Mouse (Mus musculus) cerebral cortex, adult 2 months (tissue): ENCODE measurements around the gene Sumf1.

Experiments
- WGBS: fragments of 180-500 bp; shearing (Covaris S2); methylation state at CpG from one replicate; pipeline ENCODE4 v1.1.7; 2018; 5-methylcytosine and 5-hydroxymethylcytosine counted together

The Sumf1 gene

DNA sequence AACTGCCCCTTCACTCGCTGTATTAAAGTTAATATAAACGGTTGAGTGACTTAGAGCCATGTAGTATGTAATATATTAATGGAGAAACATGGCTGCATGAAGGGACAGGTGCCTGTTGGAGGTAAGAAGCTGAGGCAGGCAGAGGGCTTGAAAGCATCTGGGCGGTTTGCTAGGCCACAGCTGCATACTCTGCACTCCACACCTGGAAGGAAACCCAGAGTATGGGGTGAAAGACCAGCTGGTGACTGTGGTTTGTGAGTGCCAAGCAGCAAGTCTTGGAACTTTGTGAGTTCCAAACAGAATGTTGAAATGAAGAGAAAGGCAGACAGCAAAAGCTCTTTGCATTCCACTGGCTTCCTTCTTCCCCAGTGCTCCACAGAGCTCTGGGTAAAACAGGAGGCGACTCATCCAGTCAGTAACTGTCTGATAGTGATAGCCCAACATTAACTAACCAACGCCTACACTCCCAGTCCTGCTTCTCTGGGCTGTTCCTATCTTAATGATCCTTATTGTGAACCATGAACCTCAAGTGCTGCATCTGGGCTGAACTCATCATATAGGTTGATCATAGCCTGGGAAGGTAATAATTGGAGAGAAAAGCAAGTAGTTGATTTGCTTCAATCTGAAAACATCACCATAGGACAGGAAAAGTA, 21.7 kb upstream of the Sumf1 start:
- WGBS: 91% methylated on average over 5 of the region's 5 CpGs

DNA sequence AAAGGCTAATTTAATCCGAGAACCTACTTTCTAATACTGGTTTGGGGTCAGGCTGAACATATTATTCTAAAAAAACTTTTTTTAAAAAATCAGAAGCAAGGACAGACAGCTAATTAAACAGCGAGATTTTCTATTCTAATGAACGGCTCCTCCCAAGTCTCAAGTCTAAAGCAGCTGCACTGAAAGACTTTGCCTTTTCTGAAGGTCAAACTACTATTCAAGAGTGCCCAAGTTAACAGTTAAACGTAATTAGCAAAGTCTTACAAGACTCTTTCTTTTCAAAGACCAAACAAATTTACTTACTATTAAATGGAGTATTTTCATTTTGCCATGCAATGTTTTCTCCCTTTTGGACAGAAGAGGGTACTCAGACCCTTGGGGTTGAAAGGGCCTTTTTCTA, 20.8 kb upstream of the Sumf1 start:
- WGBS: 79% methylated on average over 4 of the region's 4 CpGs

DNA sequence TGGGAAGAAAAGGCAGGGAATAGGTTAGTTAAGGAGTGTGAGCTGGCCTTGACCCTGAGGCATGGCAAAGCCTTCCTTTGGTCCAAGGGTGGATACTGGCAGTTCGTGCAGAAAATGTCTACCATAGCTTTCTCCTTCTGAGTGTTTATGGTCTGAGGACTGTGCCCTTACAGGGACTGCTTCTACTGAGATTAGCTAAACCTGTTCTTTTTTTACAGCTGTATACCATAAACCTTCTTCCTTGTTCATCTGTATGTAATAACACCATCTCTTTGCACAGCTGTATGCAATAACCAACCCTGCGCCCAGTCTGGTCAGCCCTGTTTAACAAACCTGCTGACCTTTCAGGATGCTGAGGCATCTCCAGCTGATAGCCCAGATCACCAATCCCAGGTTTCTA, 18.9 kb upstream of the Sumf1 start:
- WGBS: 100% methylated on average over 2 of the region's 2 CpGs

DNA sequence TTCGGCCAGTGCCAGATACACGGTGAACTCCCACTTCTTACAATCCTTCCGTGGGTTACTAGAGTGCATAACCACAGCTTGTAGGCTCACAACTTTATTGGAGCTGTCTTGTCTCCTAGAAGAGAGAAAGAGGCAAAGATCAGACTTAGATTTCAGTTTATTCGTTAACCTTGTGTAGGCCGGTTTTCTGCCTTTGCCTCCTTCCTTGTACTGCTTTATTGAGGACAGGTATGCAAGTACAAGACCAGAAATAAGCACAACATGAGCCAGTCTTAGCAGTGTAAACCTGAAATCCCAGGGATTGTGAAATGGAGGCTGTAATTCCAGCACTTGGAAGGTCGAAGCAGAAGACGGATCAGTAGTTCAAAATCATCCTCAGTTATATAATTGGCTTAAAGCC, 12.9 kb upstream of the Sumf1 start:
- WGBS: 93% methylated on average over 7 of the region's 7 CpGs

DNA sequence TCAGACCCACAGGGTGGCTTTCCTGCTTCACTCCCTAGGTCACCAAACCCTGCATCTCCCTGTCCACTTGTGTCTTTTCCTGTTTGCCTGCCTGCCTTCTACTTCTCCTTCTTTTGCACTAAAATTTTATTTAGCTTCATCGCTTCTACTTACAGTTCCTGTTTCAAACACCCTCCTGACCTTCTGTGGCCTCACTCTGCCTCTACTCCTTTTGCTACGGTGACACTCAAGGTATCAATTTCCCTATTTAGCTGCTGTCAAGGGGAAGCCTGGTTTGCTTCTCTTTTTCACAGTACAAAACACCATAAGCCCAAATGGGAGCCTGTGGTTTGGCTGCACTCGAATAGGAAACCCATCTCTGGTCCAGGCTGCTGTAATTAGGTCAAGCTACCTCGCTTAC, 11.7 kb upstream of the Sumf1 start:
- 74% methylated on average over 4 of the region's 4 CpGs for WGBS

DNA sequence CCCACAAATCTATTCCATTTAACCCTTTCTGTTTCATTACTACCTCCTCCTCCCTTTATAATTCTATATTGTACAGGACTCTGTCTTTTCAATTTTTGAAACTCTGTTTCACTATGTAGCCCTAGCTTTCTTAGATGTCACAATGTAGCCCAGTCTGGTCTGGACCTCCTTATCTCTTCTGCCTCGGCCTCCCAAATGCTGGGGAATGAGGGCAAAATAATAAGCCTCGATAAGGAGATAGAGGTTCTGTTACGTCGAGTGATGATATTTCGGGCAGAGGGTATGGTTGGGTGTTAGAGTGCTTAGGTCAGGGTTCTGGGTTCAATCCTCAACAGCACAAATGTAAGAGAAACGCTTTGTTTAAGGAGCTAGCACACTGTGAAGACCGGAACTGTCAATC, 11.3 kb upstream of the Sumf1 start:
- WGBS: 86% methylated on average over 7 of the region's 7 CpGs

DNA sequence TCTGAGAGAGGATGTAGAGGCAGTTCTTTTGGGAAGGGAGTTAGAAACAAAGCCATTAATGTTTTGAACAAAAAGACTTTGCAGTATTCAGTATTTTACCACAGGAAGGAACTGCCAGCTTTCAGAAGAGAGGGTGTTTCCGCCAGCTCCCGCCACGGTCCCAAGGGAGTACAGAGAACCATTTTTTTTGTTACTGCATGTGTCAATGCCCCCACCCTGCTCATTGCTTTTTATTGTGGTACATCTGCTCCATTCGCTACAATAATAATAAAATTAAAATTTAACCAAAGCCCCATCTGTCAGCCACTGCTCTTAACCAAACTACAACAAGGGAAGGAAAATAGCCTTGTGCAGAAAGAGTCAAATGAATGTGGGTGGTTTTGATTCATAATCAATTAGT, 7.2 kb upstream of the Sumf1 start:
- WGBS: 50% methylated on average over 4 of the region's 4 CpGs

DNA sequence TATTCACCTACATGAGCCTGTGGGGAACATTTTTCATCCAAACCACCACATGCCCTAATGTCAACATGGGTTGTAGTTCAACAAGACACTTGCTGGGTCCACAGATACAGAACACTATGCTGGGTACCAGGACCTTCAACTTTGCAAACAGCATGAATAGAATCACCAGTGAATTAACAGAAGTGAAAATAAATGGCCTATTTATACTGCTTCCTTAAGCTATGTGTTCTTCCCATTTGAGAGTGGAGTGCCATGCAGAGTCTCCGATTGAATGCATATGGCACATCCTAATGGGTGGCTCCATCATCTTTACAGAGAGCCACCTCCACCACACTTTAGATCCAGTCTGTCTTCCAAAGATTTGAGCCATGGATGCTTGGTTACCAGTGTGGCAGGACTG, 5.3 kb upstream of the Sumf1 start:
- 78% methylated on average over 1 of the region's 1 CpGs for WGBS

DNA sequence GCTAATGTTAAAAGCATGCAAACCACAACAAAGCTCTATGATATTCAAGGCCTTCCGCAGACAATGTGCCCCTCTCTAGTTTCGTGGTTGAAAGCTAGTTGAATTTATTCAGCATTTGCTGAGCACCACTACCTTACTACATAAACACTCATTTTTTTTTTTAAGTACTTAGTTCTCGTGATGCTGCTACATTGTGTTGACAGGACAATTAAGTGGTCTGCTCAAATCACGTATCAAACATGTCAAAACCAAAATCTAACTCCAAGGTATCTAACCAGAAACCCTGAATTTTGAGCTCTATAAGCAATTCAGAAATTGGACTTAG, 265 bp upstream of the Sumf1 start:
- WGBS: 14% methylated on average over 4 of the region's 4 CpGs

DNA sequence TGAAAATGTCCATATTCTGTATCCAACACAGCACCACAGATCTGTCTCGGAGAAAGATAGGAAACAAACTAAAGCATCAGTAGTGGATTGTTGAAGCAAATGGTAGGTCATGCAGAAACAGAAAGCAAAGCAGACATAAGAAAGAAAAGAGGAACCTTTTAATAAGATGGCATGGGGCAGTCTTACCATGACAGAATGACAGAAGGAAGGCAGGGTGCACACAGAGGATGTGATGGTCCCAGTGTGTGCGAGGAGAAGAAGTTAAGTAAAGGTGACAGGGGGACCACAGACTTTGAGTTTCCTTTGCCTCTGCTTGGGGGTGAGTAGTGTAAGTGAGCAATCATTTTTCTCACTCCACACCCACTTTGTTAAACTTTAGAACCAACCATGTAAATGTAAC, 6.3 kb downstream of the Sumf1 start:
- WGBS: 89% methylated on average over 2 of the region's 2 CpGs

DNA sequence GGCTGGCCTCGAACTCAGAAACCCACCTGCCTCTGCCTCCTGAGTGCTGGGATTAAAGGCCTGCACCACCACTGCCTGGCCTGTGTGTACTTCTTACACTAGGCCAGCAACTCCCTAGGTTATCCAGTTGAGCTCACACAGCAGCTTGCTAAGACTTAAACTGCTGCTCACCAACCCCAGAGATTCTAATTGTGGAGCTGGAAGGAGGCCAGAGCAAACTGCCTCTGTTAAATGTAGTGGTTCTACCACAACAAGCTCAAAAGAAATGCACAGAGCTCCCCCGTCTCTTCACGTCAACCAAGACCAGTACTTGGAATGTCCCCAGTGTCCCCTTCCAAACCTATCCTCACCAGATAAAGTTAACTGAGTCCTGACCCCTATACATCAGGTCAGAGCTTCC, 11.2 kb downstream of the Sumf1 start:
- 79% methylated on average over 3 of the region's 3 CpGs for WGBS

DNA sequence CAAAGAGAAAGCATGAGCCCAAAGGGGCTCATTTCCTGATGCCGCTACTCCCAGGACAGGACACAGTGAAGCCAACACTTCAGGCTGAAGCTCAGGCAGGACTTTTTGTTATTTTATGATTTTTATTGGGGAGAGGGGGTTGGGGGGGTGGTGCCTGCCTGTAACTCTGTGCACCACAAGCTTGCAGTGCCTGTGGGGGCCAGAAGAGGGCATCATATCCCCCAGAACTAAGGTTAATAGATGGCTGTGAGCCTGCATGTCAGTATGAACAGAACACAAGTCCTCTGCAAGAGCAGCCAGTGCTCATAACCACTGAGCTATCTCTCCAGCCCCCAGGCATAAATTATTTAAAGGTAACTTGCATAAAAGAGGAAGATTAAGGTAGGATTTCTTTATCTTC, 13.2 kb downstream of the Sumf1 start:
- 100% methylated on average over 1 of the region's 1 CpGs for WGBS

DNA sequence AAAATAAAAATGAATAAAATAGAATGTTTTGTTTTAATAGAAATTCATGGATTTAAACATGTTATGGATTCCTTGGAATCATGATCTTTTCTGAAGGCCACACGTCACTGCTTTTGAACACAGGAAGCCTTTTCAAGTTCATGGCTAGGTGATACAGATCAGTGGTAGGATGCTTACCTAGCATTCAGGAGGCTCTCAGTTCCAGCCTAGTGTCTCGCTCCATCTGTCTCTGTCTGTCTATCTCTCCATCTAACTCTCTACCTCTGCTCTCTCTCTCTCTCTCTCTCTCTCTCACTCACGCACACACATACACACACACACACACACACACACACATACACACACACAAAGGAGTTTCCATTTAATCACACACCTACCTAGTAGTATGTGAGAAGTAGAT, 15.9 kb downstream of the Sumf1 start:
- WGBS: 95% methylated on average over 3 of the region's 3 CpGs

DNA sequence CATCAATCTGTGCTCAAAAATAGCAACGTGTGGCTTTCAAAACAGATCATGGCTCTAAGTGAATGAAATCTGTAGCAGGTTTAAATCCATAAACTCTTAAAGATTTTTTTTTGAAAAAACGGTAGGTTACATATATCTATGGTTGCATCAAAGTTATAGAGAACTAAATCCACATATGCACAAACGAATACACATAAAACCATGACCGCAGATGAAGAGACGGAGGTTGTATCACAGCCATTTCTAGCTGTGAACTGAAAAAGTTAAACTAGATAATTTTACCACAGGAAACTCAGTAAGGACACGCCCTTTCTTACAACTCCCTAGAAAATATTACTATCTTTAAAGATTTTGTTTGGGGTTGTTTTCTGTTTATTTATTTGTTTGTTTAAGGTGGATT, 16.7 kb downstream of the Sumf1 start:
- WGBS: 89% methylated on average over 6 of the region's 6 CpGs

DNA sequence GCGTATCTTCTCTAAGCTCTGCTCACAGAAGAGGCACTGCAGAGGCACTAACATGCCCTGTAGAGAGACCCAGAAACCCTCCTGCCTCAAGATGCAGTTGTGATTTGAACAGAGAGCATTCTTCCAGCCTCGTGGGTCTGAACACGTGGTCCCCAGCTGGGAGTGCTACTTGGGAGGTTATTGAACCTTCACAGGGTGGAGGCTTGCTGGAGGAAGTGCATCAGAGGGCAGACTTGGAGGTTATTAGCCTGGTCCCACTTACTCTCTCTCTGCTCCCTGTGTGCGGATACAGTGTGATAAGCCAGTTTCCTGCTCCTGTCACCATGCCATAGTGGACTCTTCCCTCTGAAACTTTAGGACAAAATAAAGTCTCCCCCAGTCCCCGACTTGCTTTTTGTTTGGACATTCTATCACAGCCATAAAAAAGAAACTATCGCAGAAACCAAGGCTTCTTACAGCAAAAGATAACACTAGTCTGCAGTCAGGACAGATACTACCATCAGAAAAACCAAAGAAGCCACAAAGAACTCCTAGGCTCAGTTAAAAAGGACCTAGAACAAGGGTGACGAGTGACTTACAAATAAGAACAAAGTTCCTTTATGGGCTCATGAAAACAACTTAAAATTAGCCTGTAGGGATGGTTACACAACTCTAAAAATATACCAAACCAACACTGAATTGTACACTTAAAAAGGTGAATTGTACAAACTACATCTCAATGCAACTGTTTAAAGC, 17.3 kb downstream of the Sumf1 start:
- WGBS: 79% methylated on average over 7 of the region's 7 CpGs

DNA sequence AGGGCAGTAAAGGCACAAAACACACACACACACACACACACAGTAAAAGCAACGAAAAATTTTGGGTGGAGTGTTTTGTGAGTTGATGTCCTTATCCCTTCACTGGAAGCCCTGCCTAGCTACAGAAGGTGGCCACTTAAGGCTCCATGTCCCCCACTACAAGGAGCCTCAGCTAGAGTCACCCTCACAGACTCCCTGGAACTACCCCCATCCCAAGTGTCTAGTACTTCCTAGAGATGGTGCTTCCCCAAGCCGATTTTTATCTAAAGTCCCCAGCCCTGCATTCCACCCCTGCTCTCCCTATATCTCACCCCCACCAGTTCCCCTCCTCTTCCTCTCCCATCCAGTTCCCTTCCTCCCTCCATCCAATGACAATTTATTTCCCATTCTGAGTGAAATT, 19.8 kb downstream of the Sumf1 start:
- 89% methylated on average over 2 of the region's 2 CpGs for WGBS

DNA sequence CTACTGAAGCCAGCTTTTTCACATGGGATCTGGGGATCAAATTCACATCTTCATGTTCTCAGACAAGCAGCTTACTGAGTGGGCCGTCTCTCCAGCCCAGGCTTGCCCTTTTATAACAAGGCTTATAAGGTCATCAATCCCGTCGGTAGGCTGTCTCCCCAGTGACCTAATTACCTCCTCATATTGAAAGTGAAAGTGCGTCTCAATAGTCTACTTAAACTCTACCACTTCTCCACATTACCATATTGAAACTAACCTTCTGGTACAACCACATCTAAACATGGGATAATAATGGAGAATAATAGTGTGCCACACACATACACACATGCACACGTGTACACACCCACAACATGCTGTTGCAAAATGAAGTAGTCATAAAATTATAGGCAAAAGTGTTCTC, 20.4 kb downstream of the Sumf1 start:
- WGBS: 80% methylated on average over 5 of the region's 5 CpGs

DNA sequence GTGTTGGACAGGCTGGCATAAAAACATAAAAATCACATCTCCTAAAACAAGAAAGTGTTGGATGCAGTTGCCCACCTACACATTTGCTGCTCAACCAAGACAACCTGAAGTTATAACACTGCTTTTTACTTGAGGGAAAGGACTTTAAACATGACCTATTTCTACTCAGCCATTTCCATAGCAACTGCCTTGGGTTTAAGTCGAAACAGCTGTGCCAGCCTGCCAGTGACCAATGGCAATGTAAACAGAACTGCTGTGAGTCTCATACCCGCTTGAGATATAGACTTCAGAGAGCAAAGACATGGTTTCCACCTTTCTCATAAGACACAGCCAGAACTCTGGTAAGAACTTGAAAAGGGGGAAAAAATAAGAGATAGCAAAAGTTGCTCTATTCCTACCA, 24.8 kb downstream of the Sumf1 start:
- WGBS: 39% methylated on average over 2 of the region's 2 CpGs

DNA sequence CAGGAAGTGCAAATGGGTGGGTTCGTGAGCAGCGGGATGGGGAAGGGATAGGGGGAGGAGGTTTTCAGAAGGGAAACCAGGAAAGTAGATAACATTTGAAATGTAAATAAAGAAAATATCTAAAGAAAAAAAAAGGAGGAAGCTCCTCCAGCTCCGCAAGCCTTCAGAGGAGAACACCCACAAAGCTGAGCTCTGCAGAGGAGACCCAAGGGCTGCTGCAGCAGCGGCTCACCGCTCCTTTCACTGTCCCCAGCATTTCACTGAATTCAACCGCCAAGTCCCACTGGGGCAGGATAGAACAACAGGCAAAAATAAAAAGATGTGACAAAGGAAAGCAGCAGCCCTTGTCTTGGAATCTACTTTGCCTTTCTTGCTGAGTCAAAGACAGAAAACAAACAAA, 28.5 kb downstream of the Sumf1 start:
- 48% methylated on average over 6 of the region's 6 CpGs for WGBS

DNA sequence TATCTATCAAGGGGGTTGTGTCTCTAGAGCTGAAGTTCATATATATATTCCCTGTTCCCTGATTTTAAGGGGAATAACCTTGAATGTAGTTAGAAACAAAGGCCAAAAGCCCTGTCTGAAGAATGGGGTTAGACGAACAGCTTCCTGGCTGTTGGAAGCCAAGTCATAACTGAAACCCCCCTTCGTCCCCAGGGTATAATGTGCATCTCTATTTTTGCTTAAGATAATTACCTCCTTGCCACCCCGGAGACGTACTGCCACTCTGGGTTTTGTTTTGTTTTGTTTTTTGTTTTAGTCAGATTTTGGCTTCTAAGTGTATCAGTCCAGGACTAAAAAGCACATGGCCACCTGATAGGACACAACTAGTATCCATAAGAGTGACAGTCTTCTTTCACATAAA, 31.1 kb downstream of the Sumf1 start:
- 89% methylated on average over 4 of the region's 4 CpGs for WGBS

DNA sequence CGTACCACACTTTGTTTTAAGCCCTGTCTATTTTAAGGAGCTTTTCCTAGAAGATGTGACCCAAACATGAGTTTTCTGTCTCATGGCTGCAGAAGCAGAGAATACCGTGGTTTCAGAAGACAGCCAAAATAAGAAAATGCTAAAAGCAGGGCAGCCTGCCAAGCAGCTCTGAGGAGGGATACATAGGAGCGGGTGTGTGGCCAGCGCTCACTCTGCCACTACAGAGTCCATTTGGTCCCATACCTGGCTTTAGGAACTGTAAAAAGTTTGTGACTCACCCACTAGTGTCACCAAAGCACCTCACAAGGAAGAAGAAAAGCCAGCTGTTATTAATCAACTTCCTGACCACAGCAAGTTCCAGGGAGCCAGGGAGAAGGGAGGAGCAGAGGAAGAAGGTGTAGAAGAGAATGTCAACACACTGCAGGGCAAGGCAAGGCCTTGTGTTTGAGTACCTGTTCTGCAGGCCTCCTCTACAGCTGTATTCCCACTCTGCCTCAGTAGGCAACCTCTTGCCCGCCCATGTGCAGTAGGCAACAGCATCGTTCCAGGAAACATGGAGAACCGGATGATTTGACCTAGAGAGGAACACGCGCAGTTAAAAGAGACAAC, 32.6 kb downstream of the Sumf1 start:
- 66% methylated on average over 9 of the region's 9 CpGs for WGBS

DNA sequence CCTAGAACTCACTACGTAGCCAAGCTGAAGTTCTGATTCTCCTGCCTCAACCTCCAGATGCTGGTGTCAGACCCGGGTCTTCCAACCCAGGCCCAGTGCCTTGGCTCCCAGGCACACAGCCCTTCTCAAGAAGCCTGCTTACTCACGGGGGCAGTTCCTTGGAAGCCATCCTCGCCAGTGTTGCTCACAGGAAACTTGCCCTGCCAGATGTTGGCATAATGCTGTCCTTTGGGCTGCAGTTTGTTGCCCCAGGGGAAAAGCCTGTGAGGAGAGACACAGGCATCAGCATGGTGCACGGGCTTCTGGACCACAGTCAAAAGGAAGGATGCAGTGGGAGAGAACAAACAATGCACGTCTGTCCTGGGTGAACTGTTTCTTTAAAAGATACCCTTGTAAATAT, 33.3 kb downstream of the Sumf1 start:
- 69% methylated on average over 6 of the region's 6 CpGs for WGBS

DNA sequence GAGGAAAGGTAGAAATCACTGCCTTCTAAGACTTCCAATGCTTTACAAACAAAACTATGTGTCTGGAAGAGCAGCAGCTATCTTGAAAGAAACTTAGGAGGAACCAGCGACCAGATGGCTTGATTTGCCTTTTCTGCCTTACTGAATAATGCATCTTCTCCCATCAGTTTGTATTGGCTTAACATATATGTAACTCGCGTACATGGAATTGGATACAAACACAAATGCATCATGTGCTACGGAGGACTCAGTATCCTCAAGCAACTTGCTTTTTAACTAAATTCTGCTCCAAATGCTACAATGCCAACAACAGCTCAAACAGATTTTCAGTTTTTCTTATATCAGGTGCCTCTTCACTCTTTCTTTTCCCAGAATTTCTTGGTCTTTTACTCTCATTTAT, 36.1 kb downstream of the Sumf1 start:
- 54% methylated on average over 4 of the region's 4 CpGs for WGBS

DNA sequence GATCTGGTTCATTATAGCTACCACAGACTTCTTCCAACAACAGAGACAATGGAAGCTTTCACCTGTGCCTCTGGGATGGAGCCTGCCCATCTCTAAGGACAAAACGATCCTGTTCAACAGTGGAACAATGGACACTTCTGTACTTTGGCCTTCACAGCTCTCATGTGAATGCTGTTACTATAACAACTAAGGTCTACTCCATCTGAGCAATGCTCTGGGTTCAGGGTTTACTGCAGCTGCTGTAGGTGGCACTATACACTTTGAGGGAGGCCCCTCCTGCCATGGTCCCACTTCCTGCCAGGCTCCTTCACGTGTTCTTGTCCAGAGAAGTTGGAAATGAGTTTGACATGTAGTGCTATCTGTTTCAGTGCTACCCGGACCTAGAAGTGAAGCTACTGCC, 36.9 kb downstream of the Sumf1 start:
- 55% methylated on average over 3 of the region's 3 CpGs for WGBS
